Mouse (Mus musculus) heart, postnatal 10 days (tissue): ENCODE measurements around the gene Hhat. TPM values are rescaled to one million over a fixed set of nuclear protein-coding genes. Genes with fewer than 3 reads are reported as not detected.

Source experiments
- DNase-seq, 2 experiments: peaks; one replicate each; pipeline ENCODE4 v3.0.0; 2021
- intact Hi-C: fragments of 180-260 bp; cut with DNase I; formaldehyde crosslinking; loops from one replicate; pipeline ENCODE4 v1.15.1; 2025
- total RNA-seq, 2 experiments: library from RNA; stranded (reverse); gene quantifications; 2 replicates each; pipeline ENCODE4 v1.2.3; 2021

Hhat gene
- total RNA-seq, 2 experiments from 2014 or later: 3.6 to 4.0 TPM

DNA sequence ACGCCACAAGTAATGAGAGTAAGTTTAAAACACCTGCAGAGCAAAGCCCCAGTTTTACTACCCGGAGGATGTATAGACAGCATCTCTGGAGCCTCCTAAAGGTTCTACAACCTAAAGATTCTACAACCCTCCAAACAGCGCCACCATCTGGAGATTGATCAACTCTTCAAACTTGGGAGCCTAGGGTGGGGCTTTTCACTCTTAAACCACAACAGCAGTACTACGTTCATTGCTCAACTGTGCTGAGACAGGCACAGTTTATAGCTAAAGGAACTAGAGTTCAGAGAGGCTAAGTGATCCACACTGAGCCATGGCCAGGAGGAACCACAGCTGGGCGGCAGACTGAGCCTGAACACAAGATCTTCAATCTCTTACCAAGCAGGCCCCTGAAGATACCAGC, 107.9 kb downstream of the Hhat start:
- DNase-seq: no peak
- intact Hi-C loops: no loop called here

DNA sequence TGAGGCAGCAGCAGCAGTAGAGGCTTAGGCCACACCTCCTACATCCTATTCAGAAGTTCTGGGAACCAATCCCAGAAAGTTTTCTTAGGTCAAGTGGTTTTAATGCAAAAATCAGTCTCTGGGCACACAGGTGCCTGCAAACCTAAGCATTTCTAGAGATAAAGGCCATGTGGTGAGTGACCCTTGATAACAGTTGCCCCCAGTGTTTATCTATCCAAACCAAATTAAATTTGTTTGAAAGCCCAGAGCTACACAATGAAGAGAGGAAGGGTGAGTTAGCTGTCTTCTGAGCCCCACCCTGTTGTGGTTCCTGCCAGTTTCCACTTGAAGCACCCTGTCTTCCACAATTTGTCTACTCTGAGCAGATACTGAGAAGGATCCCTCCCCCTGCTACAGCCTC, 109.4 kb downstream of the Hhat start:
- DNase-seq: no peak
- intact Hi-C loops: no loop called here

DNA sequence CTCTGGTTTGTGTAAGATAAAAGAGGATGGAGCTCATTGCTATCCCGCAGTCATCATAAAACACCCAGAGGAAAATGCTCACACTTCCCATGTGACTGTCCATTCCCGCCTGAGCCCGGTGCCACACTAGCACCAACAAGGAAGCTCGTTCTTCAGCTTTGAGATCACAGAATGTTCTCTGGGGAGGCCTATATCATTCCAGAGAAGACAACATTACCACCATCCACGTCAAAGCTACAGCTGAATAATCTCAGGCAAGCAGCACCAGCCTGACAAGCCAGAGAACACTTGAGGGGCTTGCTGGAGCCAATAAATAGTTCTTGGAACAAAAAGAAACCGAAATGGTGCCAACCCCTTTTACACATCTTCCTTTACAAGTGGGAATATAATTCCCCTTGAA, 113.6 kb downstream of the Hhat start:
- no peak for DNase-seq
- intact Hi-C loops: no loop called here

GRCm38 (mm10) chr1:192651981-192652605, 118.9 kb downstream of the Hhat start:
- intact Hi-C loops: no loop called here
- peak; percentile 61 to 65 for DNase-seq

DNA sequence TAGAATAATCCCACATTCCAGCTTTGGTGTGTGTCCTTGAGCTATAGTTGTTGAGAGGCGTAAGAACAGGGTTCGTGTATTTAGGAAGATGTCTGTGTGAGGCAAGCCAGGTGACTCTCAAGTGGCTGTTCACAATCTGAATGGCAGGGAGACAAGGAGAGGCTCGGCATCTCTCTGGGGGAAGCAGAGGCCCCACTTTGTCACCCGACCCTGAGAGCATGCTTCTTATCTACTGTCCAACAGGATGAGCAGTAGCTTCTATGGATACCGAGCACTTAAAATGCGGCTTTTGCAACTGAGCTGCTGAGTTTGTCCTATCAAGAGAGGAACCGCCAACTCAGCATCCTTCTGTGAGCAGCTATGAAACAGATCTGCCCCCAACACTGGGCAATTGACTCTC, 120.4 kb downstream of the Hhat start:
- intact Hi-C loops: no loop called here
- no peak for DNase-seq

- no peak for DNase-seq
- intact Hi-C loops: no loop called here
These were observed 121.0 kb downstream of the Hhat start for GRCm38 (mm10) chr1:192650023-192650422.

DNA sequence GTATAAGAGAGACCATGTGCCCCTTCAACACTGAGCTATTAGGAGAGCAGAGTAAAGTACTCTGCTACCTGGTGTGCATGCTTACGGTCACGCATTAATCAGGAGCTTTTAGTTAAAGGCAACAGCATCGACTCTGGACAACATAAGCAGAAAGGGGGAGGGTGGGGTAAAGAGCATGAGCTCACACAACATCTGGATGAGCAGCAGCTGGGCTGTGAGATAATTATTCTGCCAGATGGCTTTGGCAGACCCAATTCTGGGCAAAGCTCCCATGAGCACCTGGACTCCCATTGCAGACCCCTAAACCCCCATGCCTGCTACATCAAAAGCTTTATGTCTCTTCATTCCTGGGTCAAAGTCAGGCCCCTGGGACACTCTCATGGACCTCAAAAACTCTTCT, 121.8 kb downstream of the Hhat start:
- intact Hi-C loops: no loop called here

DNA sequence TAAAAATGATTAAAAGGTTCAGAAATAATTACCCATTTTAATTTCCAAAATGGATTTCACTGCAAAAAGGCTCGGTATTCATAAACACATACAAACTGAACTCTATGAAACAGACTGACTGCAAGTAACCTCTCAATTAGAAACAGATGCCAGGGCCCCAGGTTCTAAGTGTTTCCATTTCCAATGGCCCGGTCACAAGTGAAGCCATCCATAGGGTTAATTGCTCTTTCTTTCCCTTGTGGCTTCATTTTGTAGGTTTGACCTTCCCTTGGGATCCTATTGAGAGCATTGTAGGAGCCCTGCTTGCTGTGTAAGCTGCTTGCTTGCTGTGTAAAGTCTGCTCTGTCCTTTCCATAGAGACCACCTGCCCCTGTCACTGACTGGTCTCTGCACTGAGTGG, 123.7 kb downstream of the Hhat start:
- intact Hi-C loops: no loop called here
- no peak for DNase-seq

More for the DNA sequence above, 121.8 kb downstream of the Hhat start:
- no peak for DNase-seq

DNA sequence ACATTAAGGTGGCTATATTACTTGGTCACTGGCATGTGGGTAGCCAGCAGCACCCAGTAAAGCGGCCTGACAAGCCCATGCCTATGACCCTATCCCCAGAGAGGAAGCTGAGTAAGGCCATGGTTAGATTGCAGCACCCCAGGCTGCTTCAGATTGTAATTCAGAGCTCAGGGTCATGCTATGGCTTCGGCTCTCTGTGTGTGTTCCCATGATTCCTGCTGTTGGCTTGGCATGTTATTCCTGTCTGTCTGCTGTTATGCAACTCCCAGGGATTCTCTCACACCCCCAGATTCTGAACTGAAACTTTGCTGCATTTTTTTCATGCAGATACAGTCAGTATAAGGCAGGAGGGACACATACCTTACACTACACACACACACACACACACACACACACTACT, 128.9 kb downstream of the Hhat start:
- intact Hi-C loops: no loop called here
- DNase-seq: no peak

DNA sequence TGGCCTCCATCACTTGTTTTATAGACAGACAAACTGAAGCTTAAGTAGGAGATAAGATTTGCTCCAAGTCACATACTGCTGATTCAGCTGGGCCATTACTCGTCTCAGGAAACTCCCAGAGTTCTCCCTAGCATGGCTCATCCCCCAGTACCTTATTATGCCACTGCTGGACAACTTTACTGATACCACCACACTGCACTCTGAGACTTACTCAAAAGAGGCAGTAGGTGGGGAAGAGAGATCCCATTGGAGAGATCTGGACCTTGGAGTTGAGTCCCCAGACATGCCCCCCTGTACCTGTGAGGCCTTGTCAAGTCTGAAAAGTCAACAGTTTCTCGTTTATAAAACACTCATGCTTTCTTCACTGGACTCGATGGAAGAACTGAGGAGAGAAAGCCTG, 131.8 kb downstream of the Hhat start:
- intact Hi-C loops: no loop called here
- no peak for DNase-seq

DNA sequence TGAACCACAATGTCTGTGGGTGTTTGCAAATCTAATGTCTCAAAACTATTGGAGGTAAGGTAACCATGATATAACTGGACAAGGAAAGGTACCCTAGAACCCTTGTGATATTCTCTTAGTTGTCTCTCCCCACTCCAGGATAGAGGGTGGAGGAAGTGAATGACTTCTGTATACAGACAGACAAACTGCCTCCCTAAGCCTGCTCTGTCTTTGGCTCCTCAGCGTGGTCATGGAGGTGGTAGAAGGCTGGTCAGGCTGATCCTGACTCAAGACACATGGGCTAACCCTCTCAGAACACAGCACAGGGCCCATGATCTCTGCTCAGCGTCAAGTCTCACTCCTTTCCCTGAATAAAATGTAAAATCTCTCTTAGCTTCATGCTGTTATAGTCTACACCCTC, 149.2 kb downstream of the Hhat start:
- intact Hi-C loops: no loop called here
- DNase-seq: no peak

- no peak for DNase-seq
- intact Hi-C loops: no loop called here
These were observed 157.8 kb downstream of the Hhat start for GRCm38 (mm10) chr1:192613271-192613670.

DNA sequence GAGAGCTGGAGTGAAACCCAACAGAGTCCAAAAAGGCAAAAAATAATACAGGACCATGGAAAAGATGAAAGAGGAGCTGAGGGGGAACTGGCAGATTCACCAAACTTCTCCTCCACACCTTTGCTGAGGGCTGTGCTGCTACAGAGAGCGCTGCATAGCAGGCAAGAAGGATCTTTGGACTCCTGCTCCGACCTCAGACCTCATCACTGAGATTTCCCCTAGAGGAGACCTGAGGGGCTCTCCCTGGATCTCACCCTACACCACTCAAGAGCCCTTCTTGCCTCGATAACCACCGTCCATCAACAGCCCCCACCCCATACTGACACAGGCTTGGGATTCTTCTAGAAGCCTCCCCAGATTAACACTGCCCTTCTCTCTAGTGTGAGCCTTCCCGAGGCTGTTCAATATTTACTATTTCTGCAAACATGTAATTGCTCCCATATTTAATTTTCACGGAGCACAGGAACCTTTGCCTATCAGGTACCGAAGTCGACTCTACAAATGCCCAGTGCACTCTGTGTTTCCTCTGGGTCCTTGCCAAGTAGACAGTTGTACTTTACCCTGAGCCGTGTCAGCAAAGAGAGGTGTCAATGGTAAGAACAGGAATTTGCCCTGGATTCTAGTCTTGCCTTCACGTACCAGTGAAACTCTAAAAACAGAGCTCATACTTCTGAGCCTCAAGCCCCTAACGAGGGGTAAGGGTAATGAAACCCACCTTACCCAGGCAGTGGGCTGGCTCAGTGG, 158.9 kb downstream of the Hhat start:
- intact Hi-C loops: no loop called here
- DNase-seq: peak; percentile 6 to 11

DNA sequence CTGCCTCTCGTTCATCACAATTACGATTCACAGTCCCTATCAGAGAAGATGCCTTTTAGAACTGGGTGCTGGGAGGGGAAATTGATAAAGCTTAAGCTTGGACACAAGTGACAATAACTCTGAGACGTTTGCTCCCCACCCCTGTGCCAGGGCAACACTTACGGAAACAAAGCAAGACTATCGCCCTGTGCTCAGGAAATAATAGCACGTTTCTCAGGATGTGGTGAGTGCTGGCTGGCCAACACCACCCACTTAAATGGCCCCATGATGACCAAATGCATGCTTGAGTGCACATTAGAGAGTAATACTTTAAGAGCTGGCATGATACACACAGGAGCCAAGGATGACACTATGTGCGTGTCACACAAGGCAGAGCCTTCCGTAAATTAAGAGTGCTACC, 164.1 kb downstream of the Hhat start:
- intact Hi-C loops: no loop called here
- DNase-seq: no peak

DNA sequence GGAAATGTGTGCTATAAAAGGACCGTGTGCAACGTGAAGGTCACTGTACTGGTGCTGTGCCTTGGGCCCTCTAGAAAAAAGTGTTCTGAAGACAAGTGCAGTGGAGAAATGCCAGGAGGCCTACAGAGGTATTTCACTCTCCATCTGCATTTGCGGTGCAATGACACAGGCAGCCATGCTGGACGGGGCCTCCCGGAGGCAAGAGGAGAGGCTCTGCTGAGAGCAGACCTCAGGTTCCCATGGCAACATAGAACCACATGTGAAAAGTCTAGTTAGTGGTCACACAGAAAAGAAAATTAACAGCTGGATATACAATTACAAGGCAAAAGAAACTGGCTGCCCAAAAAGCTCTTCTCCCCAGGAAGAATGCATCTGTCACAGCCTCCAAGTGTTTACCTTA, 166.6 kb downstream of the Hhat start:
- intact Hi-C loops: no loop called here
- DNase-seq: no peak

GRCm38 (mm10) chr1:192603556-192603955, 167.5 kb downstream of the Hhat start:
- DNase-seq: no peak
- intact Hi-C loops: no loop called here

- DNase-seq: no peak
- intact Hi-C loops: no loop called here
These were observed 169.8 kb downstream of the Hhat start for GRCm38 (mm10) chr1:192601206-192601605.

DNA sequence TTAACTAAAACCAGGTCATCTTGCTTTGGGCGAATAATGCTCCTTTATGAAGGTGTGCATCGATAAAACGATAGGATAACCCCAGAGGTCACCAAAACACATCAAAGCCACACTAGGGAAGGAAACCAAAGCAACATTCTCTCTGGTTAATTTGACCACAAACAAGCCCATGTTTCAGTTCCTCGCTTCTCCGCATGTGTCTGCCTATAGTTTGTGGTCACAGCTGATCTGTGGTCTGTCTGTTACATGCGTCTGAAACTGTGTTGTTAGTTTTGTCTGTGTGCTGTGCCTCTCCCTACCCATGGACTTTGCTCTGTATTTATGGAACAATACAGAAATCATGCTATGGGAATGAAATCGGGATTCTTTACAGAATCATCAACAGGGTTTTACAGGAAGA, 171.3 kb downstream of the Hhat start:
- DNase-seq: no peak
- intact Hi-C loops: loop anchor here (2.0 kb wide), 1 partner anchor 111 kb away; no protein-coding TSS in a partner anchor

- intact Hi-C loops: loop anchor here (1.0 to 2.0 kb wide), 2 partner anchors 112 to 409 kb away; no protein-coding TSS in a partner anchor
- DNase-seq: peak; percentile 85 to 90
These were observed 172.6 kb downstream of the Hhat start for GRCm38 (mm10) chr1:192598380-192598779.

GRCm38 (mm10) chr1:192595426-192595825, 175.6 kb downstream of the Hhat start:
- intact Hi-C loops: no loop called here
- no peak for DNase-seq

GRCm38 (mm10) chr1:192593492-192593891, 177.5 kb downstream of the Hhat start:
- intact Hi-C loops: no loop called here

DNA sequence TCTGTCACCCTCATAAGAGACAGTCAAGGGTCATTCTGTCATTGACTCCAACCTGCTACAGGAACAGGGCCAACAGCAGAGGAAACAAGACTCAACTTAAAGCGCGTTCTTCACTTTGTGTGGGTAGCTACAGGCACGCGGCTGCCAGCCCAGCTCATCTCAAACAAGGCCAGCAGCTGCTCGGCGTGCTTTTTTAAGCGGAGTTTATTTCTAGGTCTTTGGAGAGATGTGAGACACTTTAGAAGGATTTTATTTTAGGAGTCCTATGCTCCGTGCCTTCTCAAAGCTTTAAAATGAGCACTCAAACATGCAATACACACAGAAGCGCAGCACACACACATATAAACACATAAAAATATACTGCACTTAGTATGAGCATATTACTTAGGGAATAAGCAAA, 183.6 kb downstream of the Hhat start:
- intact Hi-C loops: no loop called here
- DNase-seq: no peak

More at GRCm38 (mm10) chr1:192593492-192593891, 177.5 kb downstream of the Hhat start:
- DNase-seq: no peak
